Mouse (Mus musculus): ENCODE data around the gene Gm9736. TPM values are rescaled to one million over a fixed set of nuclear protein-coding genes. Genes with fewer than 3 reads are reported as not detected.
"Not testable (repeated sequence)": the region's sequence is repeated elsewhere in the genome, so short reads cannot be mapped to it uniquely, and the experiment has no call there.

Gm9736 gene
- not detected for polyA plus RNA-seq (2017; shearing (Covaris generic))

GRCm38 (mm10) chr10:77751254-77751653, at the start of gene Gm9736:
Gene Gm9736 (minus strand): TSS chr10:77751354.
- ATAC-seq: not testable (repeated sequence)

DNA sequence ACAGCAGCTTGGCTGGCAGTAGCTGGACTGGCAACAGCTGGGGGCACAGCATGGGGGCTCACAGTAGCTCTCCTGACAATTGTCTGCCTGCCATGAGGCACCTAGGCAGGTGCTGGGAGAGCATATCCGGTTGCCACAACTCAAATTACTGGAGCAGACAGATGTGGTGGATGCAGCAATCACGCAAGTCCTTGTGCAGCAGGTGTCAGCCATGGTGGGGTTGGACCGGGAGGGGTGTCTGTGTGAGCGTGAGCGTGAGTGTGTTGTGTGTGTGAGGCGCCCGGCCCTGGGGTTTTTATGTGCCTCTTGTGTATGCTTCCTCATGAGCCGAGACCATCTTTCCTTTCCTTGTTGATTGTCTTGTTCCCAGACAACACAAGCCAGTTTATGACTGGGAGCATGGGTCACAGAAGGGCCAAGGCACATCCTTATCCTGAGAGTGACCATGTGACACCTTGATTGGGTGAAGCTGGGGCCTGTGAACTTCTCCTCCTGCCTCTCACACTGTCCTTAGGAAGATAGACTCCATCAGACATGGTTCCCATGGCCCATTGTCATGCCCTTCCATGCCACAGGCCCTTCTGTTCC, 47.9 kb upstream of the Gm9736 start, which contains the start of gene Gm19668:
TSS of gene Gm19668 (minus strand) at position 213 of the 588 bp plus-strand sequence.
- ATAC-seq: no peak

- not testable (repeated sequence) for ATAC-seq
Observed at GRCm38 (mm10) chr10:77798164-77798920, 47.2 kb upstream of the Gm9736 start.

GRCm38 (mm10) chr10:77797677-77798076, 46.5 kb upstream of the Gm9736 start:
- ATAC-seq: no peak

DNA sequence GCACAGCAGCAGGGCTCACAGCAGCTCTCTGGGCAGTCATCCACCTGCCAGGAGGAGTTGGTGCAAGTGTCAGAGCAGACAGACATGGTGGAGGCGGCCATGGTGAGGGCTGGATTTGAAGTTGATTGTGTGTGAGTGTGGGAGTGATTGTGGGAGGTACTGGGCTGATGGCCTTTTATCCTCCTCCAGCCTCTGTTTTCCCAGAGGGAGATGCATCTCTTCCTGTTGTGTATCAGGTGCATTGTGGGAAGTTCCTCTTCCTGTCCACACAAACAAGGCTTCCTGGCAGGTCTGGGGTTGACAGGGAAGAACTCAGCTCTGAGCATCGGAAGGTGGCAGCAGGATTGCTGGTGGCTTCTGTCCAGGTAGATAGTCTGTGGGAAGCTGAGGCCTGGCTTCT, 43.8 kb upstream of the Gm9736 start, which contains the start of gene Gm9639:
TSS of gene Gm9639 (minus strand) at position 101 of the 400 bp plus-strand sequence.
- no peak for ATAC-seq

DNA sequence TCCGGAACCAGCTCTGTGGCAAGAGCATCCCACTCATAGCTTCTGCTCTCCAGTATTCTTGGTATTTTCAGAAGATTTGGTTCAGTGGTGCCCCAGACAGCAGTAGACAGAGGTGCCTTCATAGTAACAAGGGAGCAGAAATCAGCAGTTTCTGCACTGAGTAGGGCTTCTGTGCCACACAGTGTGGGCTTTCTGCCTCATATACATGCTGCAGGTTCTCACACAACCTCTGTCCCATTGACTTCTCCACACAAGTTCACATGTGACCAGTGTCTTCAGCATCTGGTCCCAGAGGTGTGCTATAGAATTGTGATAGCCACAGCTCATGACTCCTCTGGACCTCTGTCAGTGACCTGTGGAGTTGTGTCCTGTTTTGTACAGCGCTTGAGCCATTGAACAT, 37.5 kb upstream of the Gm9736 start:
- no peak for ATAC-seq

DNA sequence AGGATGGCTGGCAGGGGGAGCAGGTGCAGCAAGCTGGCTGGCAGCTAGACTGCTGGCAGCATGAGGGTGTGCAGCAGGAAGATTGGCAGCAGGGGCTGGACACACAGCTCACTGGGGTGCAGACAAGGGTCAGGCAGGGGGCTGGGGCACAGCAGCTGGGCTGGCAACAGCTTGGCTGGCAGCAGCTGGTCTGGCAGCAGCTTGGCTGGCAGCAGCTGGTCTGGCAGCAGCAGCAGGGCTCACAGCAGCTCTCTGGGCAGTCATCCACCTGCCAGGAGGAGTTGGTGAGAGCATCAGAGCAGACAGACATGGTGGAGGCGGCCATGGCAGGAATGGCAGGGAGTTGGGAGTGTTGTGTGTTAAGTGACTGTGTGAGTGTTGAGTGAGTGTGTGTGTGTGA, 36.7 kb upstream of the Gm9736 start, which contains the start of gene Gm7137:
TSS of gene Gm7137 (minus strand) at position 325 of the 400 bp plus-strand sequence.
- not testable (repeated sequence) for ATAC-seq

DNA sequence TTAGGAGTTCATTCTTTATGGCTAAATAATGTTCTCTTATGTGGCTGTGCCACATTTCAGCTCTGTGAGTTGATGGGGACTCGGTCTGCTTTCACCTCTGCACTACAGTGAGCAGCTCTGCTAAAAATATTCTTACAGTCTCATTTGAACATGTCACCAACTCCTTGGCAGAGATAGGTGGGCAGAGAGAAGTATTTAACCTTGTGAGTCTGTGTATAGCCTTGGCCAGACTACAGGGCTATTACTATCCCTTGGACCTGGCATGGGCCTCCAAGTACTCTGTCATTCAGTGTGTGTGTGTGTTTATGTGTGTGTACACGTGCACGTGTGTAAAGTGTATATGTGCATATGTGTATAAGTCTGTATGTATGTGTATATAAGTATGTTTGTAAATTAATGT, 32.2 kb upstream of the Gm9736 start:
- not testable (repeated sequence) for ATAC-seq

DNA sequence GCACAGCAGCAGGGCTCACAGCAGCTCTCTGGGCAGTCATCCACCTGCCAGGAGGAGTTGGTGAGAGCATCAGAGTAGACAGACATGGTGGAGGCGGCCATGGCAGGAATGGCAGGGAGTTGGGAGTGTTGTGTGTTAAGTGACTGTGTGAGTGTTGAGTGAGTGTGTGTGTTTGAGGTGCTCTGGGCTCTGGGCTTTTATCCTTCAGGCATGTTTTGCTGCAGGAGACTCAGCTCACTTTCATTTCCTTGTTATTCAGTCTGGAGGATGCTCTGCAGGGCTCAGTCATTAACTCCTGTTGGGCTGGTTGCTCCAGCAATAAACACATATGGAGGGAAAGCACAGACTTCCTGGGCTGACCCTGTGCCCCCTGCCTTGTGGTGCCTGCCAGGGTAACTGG, 31.3 kb upstream of the Gm9736 start, which contains the start of gene Gm3250:
TSS of gene Gm3250 (minus strand) at position 101 of the 400 bp plus-strand sequence.
- not testable (repeated sequence) for ATAC-seq

DNA sequence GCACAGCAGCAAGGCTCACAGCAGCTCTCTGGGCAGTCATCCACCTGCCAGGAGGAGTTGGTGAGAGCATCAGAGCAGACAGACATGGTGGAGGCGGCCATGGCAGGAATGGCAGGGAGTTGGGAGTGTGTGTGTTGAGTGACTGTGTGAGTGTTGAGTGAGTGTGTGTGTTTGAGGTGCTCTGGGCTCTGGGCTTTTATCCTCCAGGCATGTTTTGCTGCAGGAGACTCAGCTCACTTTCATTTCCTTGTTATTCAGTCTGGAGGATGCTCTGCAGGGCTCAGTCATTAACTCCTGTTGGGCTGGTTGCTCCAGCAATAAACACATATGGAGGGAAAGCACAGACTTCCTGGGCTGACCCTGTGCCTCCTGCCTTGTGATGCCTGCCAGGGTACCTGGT, 25.7 kb upstream of the Gm9736 start, which contains the start of gene Gm7138:
TSS of gene Gm7138 (minus strand) at position 101 of the 400 bp plus-strand sequence.
- not testable (repeated sequence) for ATAC-seq

GRCm38 (mm10) chr10:77772142-77772541, 21.0 kb upstream of the Gm9736 start:
- ATAC-seq: not testable (repeated sequence)

- ATAC-seq: not testable (repeated sequence)
Observed at GRCm38 (mm10) chr10:77771225-77771624, 20.1 kb upstream of the Gm9736 start, which contains the start of gene Gm3238. Gene Gm3238 (minus strand): TSS chr10:77771325.

DNA sequence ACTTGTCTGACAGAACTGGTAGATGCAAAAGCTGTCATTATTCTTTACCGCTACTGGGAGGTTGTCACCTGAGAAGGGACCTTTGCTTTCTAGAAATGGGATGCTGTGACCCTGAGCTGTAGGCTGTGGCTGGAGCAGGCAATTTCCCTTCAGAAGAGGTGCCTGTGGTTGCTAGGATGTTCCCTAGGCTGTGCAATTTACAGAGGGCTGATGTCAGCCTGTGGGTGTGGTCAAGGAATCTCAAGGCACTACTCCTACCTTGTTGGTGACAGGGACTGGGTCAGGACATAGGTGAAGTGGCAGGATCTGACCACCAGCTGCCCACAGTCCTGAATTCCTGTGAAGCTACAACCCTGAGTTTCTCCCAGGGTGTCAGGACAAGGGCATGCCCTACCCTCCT, 18.6 kb upstream of the Gm9736 start:
- ATAC-seq: no peak

DNA sequence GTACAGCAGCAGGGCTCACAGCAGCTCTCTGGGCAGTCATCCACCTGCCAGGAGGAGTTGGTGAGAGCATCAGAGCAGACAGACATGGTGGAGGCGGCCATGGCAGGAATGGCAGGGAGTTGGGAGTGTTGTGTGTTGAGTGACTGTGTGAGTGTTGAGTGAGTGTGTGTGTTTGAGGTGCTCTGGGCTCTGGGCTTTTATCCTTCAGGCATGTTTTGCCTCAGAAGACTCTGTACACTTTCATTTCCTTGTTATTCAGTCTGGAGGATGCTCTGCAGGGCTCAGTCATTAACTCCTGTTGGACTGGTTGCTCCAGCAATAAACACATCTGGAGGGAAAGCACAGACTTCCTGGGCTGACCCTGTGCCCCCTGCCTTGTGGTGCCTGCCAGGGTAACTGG, 8.4 kb upstream of the Gm9736 start, which contains the start of gene Gm3233:
TSS of gene Gm3233 (minus strand) at position 101 of the 400 bp plus-strand sequence.
- ATAC-seq: not testable (repeated sequence)

DNA sequence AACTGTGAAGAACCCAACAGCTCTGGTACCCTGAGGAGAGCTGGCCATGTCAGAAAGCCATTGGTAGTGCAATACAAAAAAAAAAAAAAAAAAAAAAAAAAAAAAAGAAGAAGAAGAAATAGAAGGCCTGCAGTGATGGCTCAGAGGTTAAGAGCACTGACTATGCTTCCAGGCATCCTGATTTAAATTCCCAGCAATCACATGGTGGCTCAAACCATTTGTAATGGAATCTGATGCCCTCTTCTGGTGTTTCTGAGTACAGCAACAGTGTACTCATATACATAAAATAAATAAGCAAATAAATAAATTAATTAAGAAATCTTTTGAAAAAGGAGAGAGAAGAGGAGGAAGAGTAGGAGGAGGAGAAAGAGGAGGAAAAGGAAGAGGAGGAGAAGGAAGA, 2.3 kb upstream of the Gm9736 start:
- ATAC-seq: no peak

- ATAC-seq: not testable (repeated sequence)
Observed at GRCm38 (mm10) chr10:77752312-77752711, 1.2 kb upstream of the Gm9736 start.

DNA sequence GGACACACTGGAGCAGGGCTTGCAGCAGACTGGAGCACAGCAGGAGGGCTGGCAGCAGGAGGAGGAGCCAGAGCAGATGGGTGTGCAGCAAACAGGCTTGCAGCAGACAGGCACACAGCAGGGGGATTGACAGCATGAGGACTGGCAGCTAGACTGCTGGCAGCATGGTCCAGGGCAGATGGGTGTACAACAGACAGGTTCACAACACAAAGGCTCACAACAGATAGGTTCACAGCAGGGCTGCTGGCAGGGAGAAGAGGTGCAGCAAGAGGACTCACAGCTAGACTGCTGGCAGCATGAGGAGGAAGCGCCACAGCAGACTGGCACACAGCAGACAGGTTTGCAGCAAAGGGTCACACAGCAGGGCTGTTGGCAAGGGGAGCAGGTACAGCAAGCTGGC, 468 bp downstream of the Gm9736 start:
- ATAC-seq: not testable (repeated sequence)

GRCm38 (mm10) chr10:77741924-77742688, 9.0 kb downstream of the Gm9736 start, which contains the start of gene Gm18596:
Gene Gm18596 (minus strand): TSS chr10:77742638.
- not testable (repeated sequence) for ATAC-seq

GRCm38 (mm10) chr10:77738929-77739328, 12.2 kb downstream of the Gm9736 start:
- ATAC-seq: no peak

DNA sequence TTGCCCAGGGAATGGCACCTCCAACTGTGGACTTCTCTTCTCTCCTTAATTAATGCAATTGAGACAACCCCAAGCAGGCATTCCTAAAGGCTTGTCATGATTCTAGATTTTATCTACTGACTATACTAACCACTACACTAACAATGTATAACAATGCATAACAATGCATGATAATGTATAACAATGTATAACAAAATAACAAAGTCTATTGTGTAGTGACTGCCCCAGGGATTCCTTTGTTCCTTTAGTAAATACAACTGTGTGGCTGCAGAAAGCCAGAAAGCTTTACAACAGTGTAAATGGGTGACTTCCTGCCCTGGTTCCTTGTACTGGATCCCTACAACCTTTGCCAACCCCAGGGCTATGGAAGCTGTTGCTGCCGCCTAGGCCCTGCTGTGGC, 15.2 kb downstream of the Gm9736 start:
- no peak for ATAC-seq

- no peak for ATAC-seq
Observed at GRCm38 (mm10) chr10:77729241-77729640, 21.9 kb downstream of the Gm9736 start.

DNA sequence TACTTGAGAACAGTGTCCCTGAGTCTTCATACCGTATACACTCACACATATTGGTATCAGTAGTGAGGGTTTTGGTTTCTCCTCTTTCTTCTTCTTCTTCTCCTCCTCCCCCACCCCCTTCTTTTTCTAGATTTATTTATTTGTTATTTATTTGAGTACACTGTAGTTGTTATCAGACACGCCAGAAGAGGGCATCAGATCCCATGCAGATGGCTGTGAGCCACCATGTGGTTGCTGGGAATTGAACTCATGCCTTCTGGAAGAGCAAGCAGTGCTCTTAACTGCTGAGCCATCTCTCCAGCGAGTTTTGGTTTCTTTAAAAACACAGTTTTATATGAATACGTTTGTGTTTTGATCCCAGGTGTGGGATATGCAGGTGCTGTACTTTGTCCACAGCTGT, 22.9 kb downstream of the Gm9736 start:
- ATAC-seq: no peak

DNA sequence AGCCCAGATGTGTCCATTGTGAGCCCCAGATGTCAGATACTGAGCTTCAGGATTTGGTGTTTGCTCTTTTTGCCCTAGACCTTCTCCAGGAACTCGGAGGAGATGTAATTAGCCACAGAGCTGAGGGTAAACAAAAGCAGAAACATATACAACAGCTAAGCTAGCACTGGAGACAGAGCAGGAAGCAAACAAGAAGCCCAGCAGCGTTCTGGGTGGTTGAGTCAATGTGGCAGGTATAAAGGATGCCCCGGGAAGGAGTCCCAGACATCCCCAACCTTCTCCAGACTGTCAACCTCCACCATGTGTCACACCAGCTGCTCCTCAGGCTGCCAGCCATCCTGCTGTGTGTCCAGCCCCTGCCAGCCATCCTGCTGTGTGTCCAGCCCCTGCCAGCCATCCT, 25.0 kb downstream of the Gm9736 start, which contains the start of gene Gm10100:
TSS of gene Gm10100 (plus strand) at position 301 of the 400 bp plus-strand sequence.
- ATAC-seq: no peak

Data from inflammation-experienced regulatory T-cells, adult 6 months (primary cell).